Mouse (Mus musculus): ENCODE data around the gene Lamc1. TPM values are rescaled to one million over a fixed set of nuclear protein-coding genes. Genes with fewer than 3 reads are reported as not detected.

Gene Lamc1
- polyA plus RNA-seq, 1 experiment from 2014 or later, result 73.8 TPM

GRCm38 (mm10) chr1:153210992-153211391 is 121.6 kb downstream of the Lamc1 start:
- no peak for ATAC-seq (replicated peaks; ENCODE audit: extremely low read depth, insufficient read depth, low FRiP score)
- peaks cover under 1% of the 10 kb centered on the region; the same call in 1 of the 2 replicates for H3K4me1 ChIP-seq (ENCODE audit: control insufficient read depth, insufficient read depth, low read length)
- no peaks in the 10 kb centered on the region for H3K27me3 ChIP-seq (ENCODE audit: control insufficient read depth, insufficient read depth, low read length)
- no peak overlapping the region for H3K9ac ChIP-seq (ENCODE audit: low read length)
- 39% methylated on average over 4 of the region's 4 CpGs for whole genome bisulfite sequencing
- H3K4me2 ChIP-seq (ENCODE audit: low read depth, low read length), result no peak overlapping the region
- no peaks in the 10 kb centered on the region for H3K9me3 ChIP-seq (replicated peaks; ENCODE audit: control insufficient read depth, low read length)
- H3K36me3 ChIP-seq (ENCODE audit: control insufficient read depth, insufficient read depth), result no peaks in the 10 kb centered on the region
- H3K27ac ChIP-seq (ENCODE audit: low read length), result no peak overlapping the region
- H3K4me3 ChIP-seq (ENCODE audit: low read length), result no peak overlapping the region

GRCm38 (mm10) chr1:153210198-153210597 is 122.4 kb downstream of the Lamc1 start:
- WGBS, result 80% methylated on average over 2 of the region's 2 CpGs
- no peaks in the 10 kb centered on the region for H3K27me3 ChIP-seq (ENCODE audit: control insufficient read depth, insufficient read depth, low read length)
- ATAC-seq (replicated peaks; ENCODE audit: extremely low read depth, insufficient read depth, low FRiP score), result no peak
- no peaks in the 10 kb centered on the region for H3K36me3 ChIP-seq (ENCODE audit: control insufficient read depth, insufficient read depth)
- no peak overlapping the region for H3K4me2 ChIP-seq (ENCODE audit: low read depth, low read length)
- H3K4me1 ChIP-seq (ENCODE audit: control insufficient read depth, insufficient read depth, low read length), result peaks cover 2% of the 10 kb centered on the region; the same call in 1 of the 2 replicates
- H3K27ac ChIP-seq (ENCODE audit: low read length), result no peak overlapping the region
- no peak overlapping the region for H3K9ac ChIP-seq (ENCODE audit: low read length)
- no peaks in the 10 kb centered on the region for H3K9me3 ChIP-seq (replicated peaks; ENCODE audit: control insufficient read depth, low read length)
- no peak overlapping the region for H3K4me3 ChIP-seq (ENCODE audit: low read length)

GRCm38 (mm10) chr1:153202195-153202594 is 130.4 kb downstream of the Lamc1 start:
- peaks cover 17% of the 10 kb centered on the region for H3K4me1 ChIP-seq (ENCODE audit: control insufficient read depth, insufficient read depth, low read length)
- H3K9me3 ChIP-seq (replicated peaks; ENCODE audit: control insufficient read depth, low read length), result no peaks in the 10 kb centered on the region
- WGBS, result 49% methylated on average over 8 of the region's 8 CpGs
- no peaks in the 10 kb centered on the region for H3K36me3 ChIP-seq (ENCODE audit: control insufficient read depth, insufficient read depth)
- H3K4me2 ChIP-seq (ENCODE audit: low read depth, low read length), result no peak overlapping the region
- no peak for ATAC-seq (replicated peaks; ENCODE audit: extremely low read depth, insufficient read depth, low FRiP score)
- no peak overlapping the region for H3K27ac ChIP-seq (ENCODE audit: low read length)
- no peaks in the 10 kb centered on the region for H3K27me3 ChIP-seq (ENCODE audit: control insufficient read depth, insufficient read depth, low read length)
- no peak overlapping the region for H3K4me3 ChIP-seq (ENCODE audit: low read length)
- no peak overlapping the region for H3K9ac ChIP-seq (ENCODE audit: low read length)

GRCm38 (mm10) chr1:153201448-153201847 is 131.1 kb downstream of the Lamc1 start:
- H3K27ac ChIP-seq (ENCODE audit: low read length), result no peak overlapping the region
- 42% methylated on average over 14 of the region's 14 CpGs for WGBS
- no peak for ATAC-seq (replicated peaks; ENCODE audit: extremely low read depth, insufficient read depth, low FRiP score)
- peaks cover 17% of the 10 kb centered on the region for H3K4me1 ChIP-seq (ENCODE audit: control insufficient read depth, insufficient read depth, low read length)
- H3K36me3 ChIP-seq (ENCODE audit: control insufficient read depth, insufficient read depth), result no peaks in the 10 kb centered on the region
- H3K9me3 ChIP-seq (replicated peaks; ENCODE audit: control insufficient read depth, low read length), result no peaks in the 10 kb centered on the region
- H3K4me3 ChIP-seq (ENCODE audit: low read length), result no peak overlapping the region
- H3K9ac ChIP-seq (ENCODE audit: low read length), result no peak overlapping the region
- no peak overlapping the region for H3K4me2 ChIP-seq (ENCODE audit: low read depth, low read length)
- H3K27me3 ChIP-seq (ENCODE audit: control insufficient read depth, insufficient read depth, low read length), result no peaks in the 10 kb centered on the region

- Histone ChIP-seq H3K27me3 (ENCODE audit: control insufficient read depth, insufficient read depth, low read length) (no peaks in the 10 kb centered on the region), H3K9ac (ENCODE audit: low read length) (no peak overlapping the region), H3K4me3 (ENCODE audit: low read length) (no peak overlapping the region), H3K4me1 (ENCODE audit: control insufficient read depth, insufficient read depth, low read length) (peaks cover 21% of the 10 kb centered on the region), H3K4me2 (ENCODE audit: low read depth, low read length) (no peak overlapping the region), H3K36me3 (ENCODE audit: control insufficient read depth, insufficient read depth) (no peaks in the 10 kb centered on the region), H3K27ac (ENCODE audit: low read length) (no peak overlapping the region), H3K9me3 (replicated peaks; ENCODE audit: control insufficient read depth, low read length) (no peaks in the 10 kb centered on the region)
- no peak for ATAC-seq (replicated peaks; ENCODE audit: extremely low read depth, insufficient read depth, low FRiP score)
- WGBS, result 84% methylated on average over 3 of the region's 3 CpGs
These were observed 135.2 kb downstream of the Lamc1 start for GRCm38 (mm10) chr1:153197316-153197850.

- 86% methylated on average over 6 of the region's 6 CpGs for WGBS
- H3K4me2 ChIP-seq (ENCODE audit: low read depth, low read length), result no peak overlapping the region
- H3K27ac ChIP-seq (ENCODE audit: low read length), result no peak overlapping the region
- H3K9ac ChIP-seq (ENCODE audit: low read length), result no peak overlapping the region
- ATAC-seq (replicated peaks; ENCODE audit: extremely low read depth, insufficient read depth, low FRiP score), result no peak
- no peaks in the 10 kb centered on the region for H3K36me3 ChIP-seq (ENCODE audit: control insufficient read depth, insufficient read depth)
- H3K4me3 ChIP-seq (ENCODE audit: low read length), result no peak overlapping the region
- H3K9me3 ChIP-seq (replicated peaks; ENCODE audit: control insufficient read depth, low read length), result no peaks in the 10 kb centered on the region
- H3K4me1 ChIP-seq (ENCODE audit: control insufficient read depth, insufficient read depth, low read length), result peaks cover 16% of the 10 kb centered on the region
- no peaks in the 10 kb centered on the region for H3K27me3 ChIP-seq (ENCODE audit: control insufficient read depth, insufficient read depth, low read length)
These were observed 139.6 kb downstream of the Lamc1 start for GRCm38 (mm10) chr1:153192945-153193344.

GRCm38 (mm10) chr1:153192379-153192778 is 140.2 kb downstream of the Lamc1 start:
- H3K4me3 ChIP-seq (ENCODE audit: low read length), result no peak overlapping the region
- peak overlapping the region; percentile 91 for H3K27ac ChIP-seq (ENCODE audit: low read length)
- no peaks in the 10 kb centered on the region for H3K27me3 ChIP-seq (ENCODE audit: control insufficient read depth, insufficient read depth, low read length)
- no peak overlapping the region for H3K4me2 ChIP-seq (ENCODE audit: low read depth, low read length)
- H3K9ac ChIP-seq (ENCODE audit: low read length), result no peak overlapping the region; the same call in 1 of the 2 replicates
- ATAC-seq (replicated peaks; ENCODE audit: extremely low read depth, insufficient read depth, low FRiP score), result no peak
- H3K36me3 ChIP-seq (ENCODE audit: control insufficient read depth, insufficient read depth), result no peaks in the 10 kb centered on the region
- 76% methylated on average over 4 of the region's 4 CpGs for WGBS
- peaks cover 18% of the 10 kb centered on the region for H3K4me1 ChIP-seq (ENCODE audit: control insufficient read depth, insufficient read depth, low read length)
- H3K9me3 ChIP-seq (replicated peaks; ENCODE audit: control insufficient read depth, low read length), result no peaks in the 10 kb centered on the region

- peaks cover 18% of the 10 kb centered on the region for H3K4me1 ChIP-seq (ENCODE audit: control insufficient read depth, insufficient read depth, low read length)
- H3K27ac ChIP-seq (ENCODE audit: low read length), result peak overlapping the region; percentile 91
- no peak overlapping the region for H3K4me3 ChIP-seq (ENCODE audit: low read length)
- H3K36me3 ChIP-seq (ENCODE audit: control insufficient read depth, insufficient read depth), result no peaks in the 10 kb centered on the region
- H3K9me3 ChIP-seq (replicated peaks; ENCODE audit: control insufficient read depth, low read length), result no peaks in the 10 kb centered on the region
- H3K4me2 ChIP-seq (ENCODE audit: low read depth, low read length), result peak overlapping the region; percentile 39
- ATAC-seq (replicated peaks; ENCODE audit: extremely low read depth, insufficient read depth, low FRiP score), result peak; percentile 56
- 13% methylated on average over 5 of the region's 5 CpGs for WGBS
- no peaks in the 10 kb centered on the region for H3K27me3 ChIP-seq (ENCODE audit: control insufficient read depth, insufficient read depth, low read length)
- H3K9ac ChIP-seq (ENCODE audit: low read length), result peak overlapping the region; percentile 38; the same call in 1 of the 2 replicates
These were observed 140.7 kb downstream of the Lamc1 start for GRCm38 (mm10) chr1:153191943-153192329.

- Histone ChIP-seq H3K27ac (ENCODE audit: low read length) (peak overlapping the region; percentile 91), H3K4me3 (ENCODE audit: low read length) (no peak overlapping the region), H3K9me3 (replicated peaks; ENCODE audit: control insufficient read depth, low read length) (no peaks in the 10 kb centered on the region), H3K4me1 (ENCODE audit: control insufficient read depth, insufficient read depth, low read length) (peaks cover 18% of the 10 kb centered on the region), H3K27me3 (ENCODE audit: control insufficient read depth, insufficient read depth, low read length) (no peaks in the 10 kb centered on the region), H3K36me3 (ENCODE audit: control insufficient read depth, insufficient read depth) (no peaks in the 10 kb centered on the region), H3K4me2 (ENCODE audit: low read depth, low read length) (peak overlapping the region; percentile 39), H3K9ac (ENCODE audit: low read length) (peak overlapping the region; percentile 38; the same call in 1 of the 2 replicates)
- WGBS, result 38% methylated on average over 15 of the region's 15 CpGs
- ATAC-seq (replicated peaks; ENCODE audit: extremely low read depth, insufficient read depth, low FRiP score), result peak; percentile 80
These were observed 141.2 kb downstream of the Lamc1 start for GRCm38 (mm10) chr1:153191237-153191942.
